Mouse (Mus musculus) liver, embryonic 14.5 days (tissue): ENCODE measurements at regions not wholly inside any gene's neighbourhood (a gene's known extent, or its start where the extent isn't known, plus 50 kb on each side); places are given as distances from the start of the nearest gene placed in this dataset.
"Not testable (repeated sequence)": the region's sequence is repeated elsewhere in the genome, so short reads cannot be mapped to it uniquely, and the experiment has no call there.

Source experiments
- CTCF ChIP-seq: IDR thresholded peaks from 2 replicates; pipeline ENCODE4 v1.5.1; 2016; ENCODE audit warnings: antibody characterized with exemption, low read depth, control low read depth
- EP300 ChIP-seq: IDR thresholded peaks from 2 replicates; pipeline ENCODE4 v1.6.1; 2016; ENCODE audit warnings: antibody characterized with exemption, low read depth

- not testable (repeated sequence) for TF ChIP-seq CTCF, EP300
Observed at GRCm38 (mm10) chr7:93006694-93007231, 72.9 kb upstream of the Fam181b start.
